Mouse (Mus musculus): ENCODE measurements around the gene Plekhg5. TPM values are rescaled to one million over a fixed set of nuclear protein-coding genes. Genes with fewer than 3 reads are reported as not detected.

The Plekhg5 gene
- total and polyA plus RNA-seq, 3 experiments: 0.05 to 2.1 (median 1.1) TPM

GRCm38 (mm10) chr4:152062390-152063110 is 9.7 kb upstream of the Plekhg5 start:
- Histone ChIP-seq H3K27ac (ENCODE audit: insufficient read depth, low read depth) (no peak overlapping the region), H3K9ac (ENCODE audit: insufficient read depth, low read depth) (no peak overlapping the region), H3K4me3 (replicated peaks in 1 of 3; ENCODE audit: low read depth in 2 of 3, low read length in 2 of 3, poor library complexity in 1 of 3) (no peak overlapping the region), H3K4me1 (ENCODE audit: control insufficient read depth in 1 of 2, insufficient read depth in 2 of 2) (no peaks in the 10 kb centered on the region; a peak in 1 of 4 replicates), H3K9me3 (replicated peaks; ENCODE audit: low read length) (no peaks in the 10 kb centered on the region), H3K36me3 (replicated peaks in 1 of 2; ENCODE audit: control insufficient read depth in 1 of 2, insufficient read depth in 1 of 2, low read length in 1 of 2) (peaks cover 32 to 61% of the 10 kb centered on the region in 2 experiments), H3K4me2 (ENCODE audit: insufficient read depth, low read depth, poor library complexity, severe bottlenecking) (no peak overlapping the region), H3K27me3 (replicated peaks) (no peaks in the 10 kb centered on the region), H3K79me2 (replicated peaks; ENCODE audit: control insufficient read depth, extremely low read depth, insufficient read depth, poor library complexity, severe bottlenecking) (no peaks in the 10 kb centered on the region)
- TF ChIP-seq TCF12 (IDR thresholded peaks at IDR 0.05; ENCODE audit: low read depth, low read length) (no peak), UBTF (IDR thresholded peaks at IDR 0.05; ENCODE audit: low read depth, low read length) (no peak), MEF2A (IDR thresholded peaks at IDR 0.05; ENCODE audit: borderline replicate concordance, low read depth, low read length) (no peak), ZC3H11A (IDR thresholded peaks at IDR 0.05; ENCODE audit: low read depth, low read length) (no peak), POLR2A (IDR thresholded peaks at IDR 0.05; ENCODE audit: low read depth, low read length) (no peak), NRF1 (IDR thresholded peaks at IDR 0.05; ENCODE audit: low read depth, low read length) (no peak), MAZ (IDR thresholded peaks at IDR 0.05; ENCODE audit: low read depth, low read length) (no peak), USF2 (conservative IDR thresholded peaks at IDR 0.05; ENCODE audit: low read depth, low read length) (no peak), HCFC1 (IDR thresholded peaks at IDR 0.05; ENCODE audit: low read depth, low read length) (no peak), RCOR1 (conservative IDR thresholded peaks at IDR 0.05; ENCODE audit: low read depth, low read length) (no peak), ZKSCAN1 (IDR thresholded peaks at IDR 0.05; ENCODE audit: borderline replicate concordance, low read depth, low read length) (no peak), MYC (IDR thresholded peaks at IDR 0.05; ENCODE audit: low read depth, low read length) (no peak), JUND (conservative IDR thresholded peaks at IDR 0.05; ENCODE audit: low read depth, low read length) (no peak), GABPA (IDR thresholded peaks at IDR 0.05; ENCODE audit: insufficient replicate concordance, low read depth, low read length) (no peak), MAX (IDR thresholded peaks at IDR 0.05; ENCODE audit: low read length) (no peak), CHD1 (IDR thresholded peaks at IDR 0.05; ENCODE audit: low read depth, low read length) (no peak), ELF1 (IDR thresholded peaks at IDR 0.05; ENCODE audit: low read depth, low read length) (no peak), BHLHE40 (IDR thresholded peaks at IDR 0.05; ENCODE audit: low read depth, low read length) (no peak), EP300 (IDR thresholded peaks at IDR 0.05; ENCODE audit: low read length) (no peak)
- DNase-seq (ENCODE audit: extremely low read depth): no peak
- dilution Hi-C loops (cut with MboI; ENCODE audit: extremely low pct_ligation_motif_present, extremely low pct_unique_long_range_greater_than_20kb, low sequenced_read_pairs): no loop called here
- in situ Hi-C loops (cut with MboI; ENCODE audit: low pct_ligation_motif_present, low pct_unique_long_range_greater_than_20kb, low sequenced_read_pairs): no loop called here

- H3K4me1 ChIP-seq (ENCODE audit: control insufficient read depth in 1 of 2, insufficient read depth in 2 of 2): peaks cover 4 to 7% of the 10 kb centered on the region in 2 experiments; a peak in 3 of 4 replicates
- no peaks in the 10 kb centered on the region for H3K27me3 ChIP-seq (replicated peaks)
- TF ChIP-seq E2F4 (IDR thresholded peaks at IDR 0.05; ENCODE audit: insufficient replicate concordance, low read depth, low read length): no peak
- TF ChIP-seq JUN (IDR thresholded peaks at IDR 0.05; ENCODE audit: insufficient read depth, low read depth, low read length): no peak
- dilution Hi-C loops (cut with MboI; ENCODE audit: extremely low pct_ligation_motif_present, extremely low pct_unique_long_range_greater_than_20kb, low sequenced_read_pairs): no loop called here
- no peak overlapping the region for H3K4me3 ChIP-seq (replicated peaks in 1 of 3; ENCODE audit: low read depth in 2 of 3, low read length in 2 of 3, poor library complexity in 1 of 3)
- in situ Hi-C loops (cut with MboI; ENCODE audit: low pct_ligation_motif_present, low pct_unique_long_range_greater_than_20kb, low sequenced_read_pairs): no loop called here
- peaks cover 0 to 17% of the 10 kb centered on the region in 2 experiments for H3K36me3 ChIP-seq (replicated peaks in 1 of 2; ENCODE audit: control insufficient read depth in 1 of 2, insufficient read depth in 1 of 2, low read length in 1 of 2)
- no peak overlapping the region for H3K9ac ChIP-seq (ENCODE audit: insufficient read depth, low read depth)
- no peak for DNase-seq (ENCODE audit: extremely low read depth)
- H3K27ac ChIP-seq (ENCODE audit: insufficient read depth, low read depth): no peak overlapping the region
- no peaks in the 10 kb centered on the region for H3K79me2 ChIP-seq (replicated peaks; ENCODE audit: control insufficient read depth, extremely low read depth, insufficient read depth, poor library complexity, severe bottlenecking)
- H3K4me2 ChIP-seq (ENCODE audit: insufficient read depth, low read depth, poor library complexity, severe bottlenecking): no peak overlapping the region
- no peaks in the 10 kb centered on the region for H3K9me3 ChIP-seq (replicated peaks; ENCODE audit: low read length)
Measured at GRCm38 (mm10) chr4:152067280-152067679, 5.0 kb upstream of the Plekhg5 start.
